Mouse (Mus musculus): ENCODE results near the gene Spty2d1.

Gene Spty2d1

DNA sequence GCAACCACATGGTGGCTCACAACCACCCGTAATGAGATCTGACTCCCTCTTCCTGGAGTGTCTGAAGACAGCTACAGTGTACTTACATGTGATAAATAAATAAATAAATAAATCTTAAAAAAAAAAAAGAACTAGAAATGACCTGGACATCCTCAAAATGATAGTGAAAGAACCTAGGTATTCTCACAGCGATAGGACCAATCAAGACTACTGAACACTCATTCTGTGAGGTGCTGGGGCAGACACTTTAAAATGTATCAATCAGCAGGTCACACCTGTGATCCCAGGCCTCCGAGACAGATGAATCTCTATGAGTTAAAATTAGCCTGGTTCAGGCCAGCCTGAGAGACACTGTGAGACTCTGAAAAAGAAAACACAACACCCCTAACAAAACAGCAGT is 8.4 kb upstream of the Spty2d1 start:
- no peak overlapping the region for H3K4me3 ChIP-seq (replicated peaks; ENCODE audit: low read length)
- TF ChIP-seq CTCF (conservative IDR thresholded peaks at IDR 0.05; ENCODE audit: low read length) (no peak), POU5F1 (IDR thresholded peaks at IDR 0.05; ENCODE audit: borderline replicate concordance, low read length) (no peak), NANOG (IDR thresholded peaks at IDR 0.05; ENCODE audit: borderline replicate concordance, low read length) (no peak)

DNA sequence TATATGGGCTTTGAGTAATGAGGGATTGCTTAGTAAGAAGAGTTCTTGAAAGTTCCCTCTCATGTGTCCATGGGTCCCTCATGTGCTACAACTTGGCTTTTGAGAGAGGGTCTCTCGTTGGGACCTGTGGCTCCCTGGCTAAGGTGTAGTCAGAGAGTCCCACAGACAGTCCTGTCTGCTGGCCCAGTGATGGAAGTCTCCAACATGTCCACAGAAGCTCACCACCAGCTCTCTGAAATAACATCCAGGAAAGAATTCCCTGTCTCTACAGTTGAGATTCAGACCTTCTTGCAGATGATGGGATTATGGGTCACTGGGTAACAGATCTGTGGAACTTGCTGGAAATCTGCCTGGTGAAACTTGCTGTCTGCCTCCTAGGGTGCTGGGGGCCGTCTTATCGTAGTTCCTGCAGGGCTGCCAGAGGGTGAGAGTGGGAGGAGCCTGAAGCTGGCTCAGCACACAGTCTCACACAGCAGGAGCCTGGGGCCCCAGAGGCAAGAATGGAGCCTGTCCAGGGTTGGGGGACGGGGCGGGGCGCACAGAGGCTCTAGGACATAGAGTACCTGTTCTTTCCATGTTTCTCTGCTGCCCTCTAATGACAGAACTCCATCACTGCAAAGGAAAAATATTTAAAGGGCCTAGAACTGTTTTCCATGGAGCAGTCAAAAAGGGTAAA is 7.3 kb upstream of the Spty2d1 start:
- TF ChIP-seq POU5F1 (IDR thresholded peaks at IDR 0.05; ENCODE audit: borderline replicate concordance, low read length) (no peak), CTCF (conservative IDR thresholded peaks at IDR 0.05; ENCODE audit: low read length) (peak; percentile 38), NANOG (IDR thresholded peaks at IDR 0.05; ENCODE audit: borderline replicate concordance, low read length) (no peak)
- Histone ChIP-seq H3K4me1 (replicated peaks; ENCODE audit: low read depth, low read length) (peaks cover 59% of the 10 kb centered on the region), H3K4me3 (replicated peaks; ENCODE audit: low read length) (peak overlapping the region; percentile 32), H3K27me3 (ENCODE audit: insufficient read depth, low read length) (no peaks in the 10 kb centered on the region), H3K9me3 (ENCODE audit: low read length) (no peaks in the 10 kb centered on the region), H3K36me3 (ENCODE audit: insufficient read depth, low read length) (no peaks in the 10 kb centered on the region)

More for the DNA sequence above, 8.4 kb upstream of the Spty2d1 start:
- H3K27me3 ChIP-seq (ENCODE audit: insufficient read depth, low read length): no peaks in the 10 kb centered on the region
- no peaks in the 10 kb centered on the region for H3K9me3 ChIP-seq (ENCODE audit: low read length)
- peaks cover 66% of the 10 kb centered on the region for H3K4me1 ChIP-seq (replicated peaks; ENCODE audit: low read depth, low read length)
- no peaks in the 10 kb centered on the region for H3K36me3 ChIP-seq (ENCODE audit: insufficient read depth, low read length)

DNA sequence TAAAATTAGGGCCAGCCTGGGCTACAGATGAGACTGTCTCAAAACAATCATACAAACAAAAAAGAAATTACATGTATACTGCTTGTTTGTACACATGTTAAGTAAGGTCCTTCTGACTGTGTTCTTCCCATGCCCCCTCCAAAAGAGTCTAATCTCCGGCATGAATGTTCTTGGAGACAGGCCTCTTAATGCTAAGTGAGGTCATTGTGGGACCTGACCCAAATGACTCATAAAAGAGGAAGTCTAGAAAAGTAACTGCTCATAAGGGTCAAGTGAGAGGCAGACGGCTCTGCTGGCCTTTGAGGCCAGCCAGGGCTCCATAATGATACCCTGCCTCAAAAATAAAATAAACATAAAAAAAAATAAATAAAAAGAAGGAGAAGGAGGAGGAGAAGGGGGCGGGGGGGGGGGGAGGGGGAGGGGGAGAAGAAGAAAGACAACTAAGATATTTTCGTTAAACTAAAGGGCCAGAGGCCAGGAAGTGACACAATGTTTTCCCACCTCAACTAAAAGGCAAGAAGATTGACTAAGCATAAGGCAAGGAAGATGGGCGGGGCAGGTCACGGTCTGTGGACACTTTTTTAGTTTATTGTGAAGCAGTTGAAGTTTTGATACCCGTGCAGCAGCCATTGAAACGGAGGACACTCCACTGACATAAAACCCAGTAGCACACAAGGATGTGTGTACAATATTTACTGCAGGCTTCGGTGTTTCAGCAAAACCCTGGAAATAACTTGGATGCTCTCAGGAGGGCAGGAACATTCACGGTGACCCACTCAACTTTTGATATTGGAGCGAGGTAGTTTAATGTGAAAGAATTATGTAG is 6.6 kb upstream of the Spty2d1 start:
- no peaks in the 10 kb centered on the region for H3K27me3 ChIP-seq (ENCODE audit: insufficient read depth, low read length)
- peaks cover 63% of the 10 kb centered on the region for H3K4me1 ChIP-seq (replicated peaks; ENCODE audit: low read depth, low read length)
- H3K36me3 ChIP-seq (ENCODE audit: insufficient read depth, low read length): no peaks in the 10 kb centered on the region
- peak overlapping the region; percentile 32 for H3K4me3 ChIP-seq (replicated peaks; ENCODE audit: low read length)
- no peaks in the 10 kb centered on the region for H3K9me3 ChIP-seq (ENCODE audit: low read length)
- TF ChIP-seq CTCF (conservative IDR thresholded peaks at IDR 0.05; ENCODE audit: low read length) (no peak), POU5F1 (IDR thresholded peaks at IDR 0.05; ENCODE audit: borderline replicate concordance, low read length) (no peak), NANOG (IDR thresholded peaks at IDR 0.05; ENCODE audit: borderline replicate concordance, low read length) (no peak)

DNA sequence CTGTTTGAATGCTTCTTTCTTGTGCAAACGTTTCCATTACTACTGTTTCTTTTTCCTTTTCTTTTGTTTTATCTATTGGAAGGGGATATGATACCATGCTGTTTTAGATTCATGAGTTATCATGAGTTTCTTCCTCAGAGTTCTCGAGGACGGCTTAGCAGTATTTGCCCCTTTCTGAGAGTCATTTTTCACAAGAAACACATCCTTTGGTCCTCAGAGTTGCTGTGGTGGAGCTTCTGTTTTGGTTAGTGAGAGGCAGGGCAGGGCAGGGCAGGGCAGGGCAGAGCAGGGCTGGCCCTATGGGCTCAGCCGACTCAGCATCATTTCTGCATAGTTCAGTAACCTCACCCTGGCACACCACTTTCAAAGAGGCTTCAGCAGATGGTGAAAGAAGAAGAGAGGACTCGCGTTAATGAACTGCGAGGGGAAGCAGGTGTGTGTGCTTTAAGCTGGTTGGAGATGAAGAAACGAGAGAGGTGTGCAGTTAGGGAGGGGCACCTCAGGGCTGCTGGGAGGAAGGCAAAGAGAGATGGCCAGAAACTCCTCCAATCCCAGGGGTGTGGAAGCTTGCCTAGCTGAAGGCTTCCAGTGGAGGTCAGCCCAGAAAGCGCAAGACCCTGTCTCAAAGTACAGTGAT is 5.0 kb upstream of the Spty2d1 start:
- TF ChIP-seq POU5F1 (IDR thresholded peaks at IDR 0.05; ENCODE audit: borderline replicate concordance, low read length): no peak
- TF ChIP-seq CTCF (conservative IDR thresholded peaks at IDR 0.05; ENCODE audit: low read length): no peak
- no peak for TF ChIP-seq NANOG (IDR thresholded peaks at IDR 0.05; ENCODE audit: borderline replicate concordance, low read length)
- H3K4me3 ChIP-seq (replicated peaks; ENCODE audit: low read length): 0 out of 2 replicates have a peak overlapping the region, but pooled peaks have one; percentile 13
- H3K9me3 ChIP-seq (ENCODE audit: low read length): no peaks in the 10 kb centered on the region
- no peaks in the 10 kb centered on the region for H3K27me3 ChIP-seq (ENCODE audit: insufficient read depth, low read length)
- H3K36me3 ChIP-seq (ENCODE audit: insufficient read depth, low read length): no peaks in the 10 kb centered on the region
- peaks cover 63% of the 10 kb centered on the region for H3K4me1 ChIP-seq (replicated peaks; ENCODE audit: low read depth, low read length)

DNA sequence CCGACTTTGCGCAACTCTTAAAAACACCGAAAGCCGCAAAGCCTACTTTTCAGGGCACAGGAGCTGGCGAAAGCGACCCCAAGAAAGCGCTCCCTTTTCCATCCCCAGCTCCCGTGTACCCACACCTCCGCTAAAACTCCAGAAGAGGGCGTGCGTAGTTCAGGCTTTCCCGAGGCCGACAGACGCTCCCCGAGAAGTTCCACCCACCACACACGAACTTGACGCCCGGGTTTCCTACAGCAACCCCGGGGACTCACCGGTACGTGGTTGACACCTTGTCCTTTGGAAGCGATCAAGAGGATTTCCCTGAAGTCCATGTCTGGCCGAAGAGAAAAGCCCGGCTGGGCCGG is 418 bp downstream of the Spty2d1 start:
- peak overlapping the region; percentile 92 for H3K4me3 ChIP-seq (replicated peaks; ENCODE audit: low read length)
- no peaks in the 10 kb centered on the region for H3K27me3 ChIP-seq (ENCODE audit: insufficient read depth, low read length)
- no peaks in the 10 kb centered on the region for H3K36me3 ChIP-seq (ENCODE audit: insufficient read depth, low read length)
- no peaks in the 10 kb centered on the region for H3K9me3 ChIP-seq (ENCODE audit: low read length)
- TF ChIP-seq CTCF (conservative IDR thresholded peaks at IDR 0.05; ENCODE audit: low read length): peak; percentile 30
- no peak for TF ChIP-seq POU5F1 (IDR thresholded peaks at IDR 0.05; ENCODE audit: borderline replicate concordance, low read length)
- peaks cover 41% of the 10 kb centered on the region for H3K4me1 ChIP-seq (replicated peaks; ENCODE audit: low read depth, low read length)

DNA sequence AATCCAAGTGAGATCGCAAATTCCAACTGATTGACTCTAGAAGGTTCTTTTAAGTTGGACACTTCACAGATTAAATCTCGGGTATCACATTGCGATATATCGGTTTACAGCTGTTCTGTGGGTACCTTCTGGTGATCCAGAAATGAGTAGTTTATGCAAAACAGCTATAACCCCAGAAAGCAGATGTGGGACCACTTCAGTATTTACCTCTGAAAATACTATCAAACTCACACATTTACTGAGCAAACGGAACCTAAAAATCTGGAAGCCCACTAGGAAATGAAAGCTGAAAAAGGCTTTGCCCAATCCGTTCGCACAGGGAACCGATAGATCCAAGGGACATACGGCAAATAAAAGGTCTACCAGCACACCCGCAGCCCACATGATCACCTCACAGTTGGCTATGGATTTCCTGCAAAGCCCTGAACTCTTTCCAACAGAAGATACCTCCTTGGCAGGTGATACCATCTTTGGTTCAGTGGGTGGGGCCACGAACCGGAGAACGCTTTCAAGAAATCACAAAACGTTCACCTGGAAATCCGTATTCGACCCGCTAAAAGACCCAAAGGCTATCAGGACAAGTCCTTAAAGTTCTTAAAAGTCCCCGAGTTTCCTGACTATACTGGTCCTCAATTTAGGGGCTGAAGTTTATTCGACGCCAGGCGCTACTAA is 966 bp downstream of the Spty2d1 start:
- no peaks in the 10 kb centered on the region for H3K27me3 ChIP-seq (ENCODE audit: insufficient read depth, low read length)
- H3K36me3 ChIP-seq (ENCODE audit: insufficient read depth, low read length): no peaks in the 10 kb centered on the region
- H3K9me3 ChIP-seq (ENCODE audit: low read length): no peaks in the 10 kb centered on the region
- peak overlapping the region; percentile 92 for H3K4me3 ChIP-seq (replicated peaks; ENCODE audit: low read length)
- no peak for TF ChIP-seq POU5F1 (IDR thresholded peaks at IDR 0.05; ENCODE audit: borderline replicate concordance, low read length)
- TF ChIP-seq NANOG (IDR thresholded peaks at IDR 0.05; ENCODE audit: borderline replicate concordance, low read length): no peak
- TF ChIP-seq CTCF (conservative IDR thresholded peaks at IDR 0.05; ENCODE audit: low read length): no peak
- peaks cover 41% of the 10 kb centered on the region for H3K4me1 ChIP-seq (replicated peaks; ENCODE audit: low read depth, low read length)

DNA sequence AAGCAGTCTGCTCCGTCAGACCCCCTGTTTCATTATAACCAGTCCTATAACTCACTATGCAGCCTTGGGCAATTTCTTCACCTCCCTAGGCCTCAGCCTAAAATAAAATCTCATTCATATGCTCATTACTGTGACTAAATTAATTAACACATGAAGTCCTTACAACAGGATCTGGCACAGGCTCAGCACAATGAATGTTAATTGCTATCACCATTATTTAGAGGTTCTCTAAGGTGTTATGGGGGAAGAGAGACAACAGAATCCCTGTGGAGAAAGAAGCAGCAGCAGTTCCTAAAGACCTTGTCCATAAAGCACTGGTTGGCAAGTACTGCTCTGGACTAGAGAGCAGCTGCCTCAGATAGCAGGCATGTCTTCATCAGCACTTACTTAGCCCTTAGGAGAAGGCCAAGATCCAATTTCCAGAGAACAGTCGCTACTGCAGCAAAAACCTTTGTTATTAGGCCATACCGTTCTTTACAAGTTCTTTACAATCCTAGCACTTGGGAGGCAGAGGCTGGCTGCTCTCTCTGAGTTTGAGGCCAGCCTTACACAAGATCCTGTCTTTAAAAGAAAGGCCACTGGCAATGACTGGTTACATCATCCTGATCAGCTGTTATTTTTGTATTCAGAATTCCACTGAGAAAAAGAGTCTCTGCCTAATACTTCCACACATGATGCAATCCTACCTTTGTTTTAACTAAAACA is 4.6 kb downstream of the Spty2d1 start:
- Histone ChIP-seq H3K4me1 (replicated peaks; ENCODE audit: low read depth, low read length) (peaks cover 30% of the 10 kb centered on the region), H3K4me3 (replicated peaks; ENCODE audit: low read length) (no peak overlapping the region), H3K27me3 (ENCODE audit: insufficient read depth, low read length) (no peaks in the 10 kb centered on the region), H3K9me3 (ENCODE audit: low read length) (no peaks in the 10 kb centered on the region), H3K36me3 (ENCODE audit: insufficient read depth, low read length) (peaks cover 13% of the 10 kb centered on the region)
- TF ChIP-seq CTCF (conservative IDR thresholded peaks at IDR 0.05; ENCODE audit: low read length) (no peak), POU5F1 (IDR thresholded peaks at IDR 0.05; ENCODE audit: borderline replicate concordance, low read length) (no peak), NANOG (IDR thresholded peaks at IDR 0.05; ENCODE audit: borderline replicate concordance, low read length) (no peak)
